Mouse (Mus musculus) cerebellum, adult 2 months (tissue): Measurements from ENCODE around the gene Pold2.

Source experiments
- CTCF ChIP-seq: fragments of 200-500 bp; IDR thresholded peaks from 2 replicates; pipeline ENCODE4 v1.5.1; 2011; ENCODE audit warnings: low read depth, mild to moderate bottlenecking, control low read depth, low read length, moderate library complexity, borderline replicate concordance; ENCODE audit not compliant: insufficient read depth
- POLR2A ChIP-seq: fragments of 200-500 bp; IDR thresholded peaks from 2 replicates; pipeline ENCODE4 v1.6.1; 2011; ENCODE audit warnings: low read length, control low read depth, borderline replicate concordance; ENCODE audit not compliant: insufficient read depth

DNA sequence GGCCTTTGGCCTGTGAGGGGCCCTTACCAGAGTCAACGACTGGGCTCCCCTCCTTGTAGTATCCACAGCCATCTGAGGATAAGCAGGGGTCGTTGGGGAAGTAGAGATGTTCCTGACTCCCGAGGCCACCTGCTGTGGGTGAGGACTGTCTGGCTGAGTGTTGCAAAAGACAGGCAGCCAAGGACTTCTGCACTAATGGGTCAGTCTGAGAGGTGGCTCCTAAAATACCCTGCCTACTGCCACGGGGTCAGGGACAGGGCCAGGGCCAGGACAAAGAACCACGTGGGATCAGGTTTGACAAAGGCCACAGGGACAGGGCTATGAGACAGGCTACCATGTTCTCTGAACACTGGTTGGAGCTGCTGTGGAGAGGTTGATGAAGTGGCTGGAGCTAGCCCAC lies 36.8 kb upstream of the Pold2 start:
- TF ChIP-seq POLR2A (no peak), CTCF (no peak)
